Mouse (Mus musculus) testis, adult 2 months (tissue): ENCODE measurements around the gene Vcl.

Experiments
- CTCF ChIP-seq: fragments of 200-500 bp; IDR thresholded peaks from 2 replicates; pipeline ENCODE4 v1.5.1; 2012; ENCODE audit warnings: low read depth, mild to moderate bottlenecking, inconsistent platforms, low read length, moderate library complexity; ENCODE audit not compliant: control insufficient read depth, insufficient read depth, insufficient replicate concordance
- POLR2A ChIP-seq: fragments of 200-500 bp; IDR thresholded peaks from 2 replicates; pipeline ENCODE4 v1.6.1; 2012; ENCODE audit warnings: low read depth, mild to moderate bottlenecking, inconsistent platforms, low read length, moderate library complexity; ENCODE audit not compliant: control insufficient read depth

DNA sequence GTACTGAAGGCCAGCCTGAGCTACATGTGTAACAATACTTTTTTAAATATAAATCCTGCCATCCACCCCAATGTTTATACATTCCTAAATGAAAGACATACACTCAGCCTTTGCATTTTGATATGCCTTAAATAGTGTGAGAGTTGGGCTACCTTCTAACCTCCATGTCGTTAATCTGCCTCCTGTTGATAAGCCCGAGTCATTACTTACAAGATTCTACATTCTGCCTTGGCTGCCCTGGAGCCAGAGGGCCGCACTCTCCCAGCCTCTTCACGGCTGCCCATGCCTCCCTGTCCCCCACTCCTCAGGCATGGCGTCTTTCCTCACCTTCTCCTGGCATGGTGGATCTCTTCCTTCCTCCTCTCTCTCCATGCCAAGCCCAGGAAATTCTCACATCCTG lies 67.2 kb downstream of the Vcl start:
- TF ChIP-seq CTCF (no peak), POLR2A (no peak)
